Mouse (Mus musculus) layer of hippocampus, postnatal 10 days (tissue): ENCODE data around the gene En1. TPM values are rescaled to one million over a fixed set of nuclear protein-coding genes. Genes with fewer than 3 reads are reported as not detected.

Experiments
- DNase-seq, 2 experiments: peaks; one replicate each; pipeline ENCODE4 v3.0.0; 2021; ENCODE audit warnings: low spot score in 2 of 2
- total RNA-seq, 2 experiments: library from RNA; stranded (reverse); gene quantifications; 2 replicates each; pipeline ENCODE4 v1.2.3; 2021

Gene En1
- total RNA-seq, 2 experiments from 2014 or later = 0.11 to 0.30 TPM

GRCm38 (mm10) chr1:120599321-120600148, 2.7 kb upstream of the En1 start:
- DNase-seq = no peak

DNA sequence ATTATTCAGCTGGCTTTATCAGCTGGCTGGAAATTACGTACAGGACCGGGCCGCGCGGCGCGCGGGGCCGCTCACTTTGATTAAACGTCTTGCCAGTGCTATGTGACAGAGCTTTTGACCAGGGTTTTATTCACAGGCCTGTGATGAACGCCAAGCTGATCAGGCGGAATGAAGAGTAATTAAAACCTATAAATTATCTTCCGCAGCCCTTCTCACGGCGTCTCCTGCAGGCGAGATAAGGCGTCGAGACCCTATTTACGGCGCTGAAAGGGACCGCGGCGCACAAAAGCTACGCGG, 2.1 kb upstream of the En1 start:
- DNase-seq = no peak

DNA sequence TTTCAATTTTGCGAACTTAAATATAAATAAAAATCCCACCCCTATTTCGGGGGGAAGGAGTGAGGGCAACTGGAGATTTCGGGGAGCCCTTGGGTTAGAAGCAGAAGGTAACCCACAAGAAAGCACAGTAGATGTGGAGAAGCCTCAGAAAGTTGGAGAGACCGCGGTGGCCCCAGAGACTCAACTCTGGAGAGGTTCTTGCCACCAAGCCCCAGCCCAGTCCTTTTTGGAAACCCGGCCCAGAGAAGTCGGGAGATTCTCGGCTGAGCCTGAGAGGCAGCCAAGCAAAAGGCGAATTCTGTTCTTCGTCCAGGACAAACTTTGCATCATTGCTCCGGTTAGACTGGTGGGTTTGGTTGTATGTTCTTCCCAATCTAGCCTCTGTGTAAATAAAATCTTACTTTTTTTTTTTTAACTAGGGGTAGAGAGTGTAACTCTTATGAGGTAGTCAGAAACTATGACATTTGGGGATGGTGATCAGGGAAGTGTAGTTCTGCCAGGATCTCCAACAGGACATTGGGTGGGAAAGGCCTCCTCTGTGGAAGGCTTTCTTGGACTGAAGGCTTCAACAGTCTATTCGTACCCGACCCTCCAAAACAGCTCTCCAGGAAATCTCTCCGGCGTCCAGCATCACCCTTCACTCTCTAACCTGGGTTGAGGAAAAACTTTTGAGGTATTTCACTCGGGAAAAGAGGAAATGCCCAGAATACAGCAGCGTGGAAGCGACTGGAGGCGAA, 1.5 kb upstream of the En1 start:
- DNase-seq = no peak

- DNase-seq = no peak
Observed at GRCm38 (mm10) chr1:120601253-120601836, 873 bp upstream of the En1 start.

- no peak for DNase-seq
Observed at GRCm38 (mm10) chr1:120602876-120603655, 848 bp downstream of the En1 start.

GRCm38 (mm10) chr1:120603656-120604051, 1.4 kb downstream of the En1 start:
- no peak for DNase-seq

- no peak for DNase-seq
Observed at GRCm38 (mm10) chr1:120604431-120605142, 2.4 kb downstream of the En1 start.

GRCm38 (mm10) chr1:120605143-120605435, 2.9 kb downstream of the En1 start:
- DNase-seq = no peak

GRCm38 (mm10) chr1:120605521-120606310, 3.5 kb downstream of the En1 start:
- no peak for DNase-seq

GRCm38 (mm10) chr1:120606641-120607575, 4.7 kb downstream of the En1 start:
- no peak for DNase-seq

DNA sequence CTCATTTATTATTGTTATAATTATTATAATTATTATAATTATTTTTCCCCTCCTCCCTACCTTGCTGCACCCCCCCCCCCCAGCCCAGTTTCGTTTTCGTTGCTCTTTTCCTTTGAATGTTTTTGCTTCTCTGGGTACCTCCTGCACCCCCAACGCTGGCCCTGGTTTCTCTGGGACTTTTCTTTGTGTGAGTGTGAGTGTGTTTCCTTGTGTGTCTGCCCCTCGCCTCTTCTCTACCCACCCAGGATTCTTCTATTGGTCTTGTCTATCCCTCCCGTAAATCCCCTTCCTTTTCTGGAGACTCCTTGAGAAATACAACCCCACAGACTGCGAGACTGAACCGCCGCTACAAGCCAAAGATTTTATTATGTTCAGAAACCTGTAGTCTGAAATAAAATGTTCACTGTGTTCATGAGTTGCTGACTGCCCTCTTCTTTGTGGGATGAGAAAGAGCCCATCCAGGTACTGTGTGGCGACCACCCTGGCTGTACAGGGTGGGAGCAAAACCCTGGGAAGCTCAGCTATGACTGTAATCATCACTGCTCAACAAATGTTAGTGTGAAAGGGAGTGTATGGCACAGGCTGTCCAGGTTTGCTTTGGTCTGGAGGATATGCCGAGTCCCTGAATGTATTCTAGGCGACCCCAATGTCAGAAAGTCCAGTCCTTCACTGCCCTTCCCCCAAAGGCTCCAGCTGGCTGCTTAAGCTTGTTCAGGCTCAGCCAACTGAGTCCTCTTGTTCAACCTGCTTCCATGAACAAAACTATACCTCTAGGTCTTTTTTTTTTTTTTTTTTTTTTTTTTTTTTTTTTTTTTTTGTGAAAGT, 5.6 kb downstream of the En1 start:
- DNase-seq = no peak

DNA sequence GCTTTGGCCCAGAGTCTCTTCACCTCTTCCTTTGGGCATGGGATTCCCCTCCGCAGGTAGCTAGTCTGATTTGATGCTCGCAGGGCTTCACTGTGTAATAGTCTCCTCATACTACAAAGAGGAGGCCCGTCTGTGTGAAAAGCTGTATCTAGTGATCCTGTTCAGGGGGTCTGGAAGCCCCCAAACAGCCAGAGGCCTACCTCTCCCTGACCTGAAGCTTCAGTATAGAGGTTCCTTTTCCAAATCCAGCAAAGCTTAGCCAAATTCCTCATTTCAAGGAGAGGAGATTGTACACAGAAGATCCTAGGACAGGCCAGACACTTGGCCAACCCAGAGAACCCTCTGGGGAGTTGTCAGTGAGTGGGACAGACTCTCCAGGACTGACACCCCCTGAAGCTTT, 6.2 kb downstream of the En1 start:
- no peak for DNase-seq

- DNase-seq = no peak
Observed at GRCm38 (mm10) chr1:120609611-120610010, 7.4 kb downstream of the En1 start.

DNA sequence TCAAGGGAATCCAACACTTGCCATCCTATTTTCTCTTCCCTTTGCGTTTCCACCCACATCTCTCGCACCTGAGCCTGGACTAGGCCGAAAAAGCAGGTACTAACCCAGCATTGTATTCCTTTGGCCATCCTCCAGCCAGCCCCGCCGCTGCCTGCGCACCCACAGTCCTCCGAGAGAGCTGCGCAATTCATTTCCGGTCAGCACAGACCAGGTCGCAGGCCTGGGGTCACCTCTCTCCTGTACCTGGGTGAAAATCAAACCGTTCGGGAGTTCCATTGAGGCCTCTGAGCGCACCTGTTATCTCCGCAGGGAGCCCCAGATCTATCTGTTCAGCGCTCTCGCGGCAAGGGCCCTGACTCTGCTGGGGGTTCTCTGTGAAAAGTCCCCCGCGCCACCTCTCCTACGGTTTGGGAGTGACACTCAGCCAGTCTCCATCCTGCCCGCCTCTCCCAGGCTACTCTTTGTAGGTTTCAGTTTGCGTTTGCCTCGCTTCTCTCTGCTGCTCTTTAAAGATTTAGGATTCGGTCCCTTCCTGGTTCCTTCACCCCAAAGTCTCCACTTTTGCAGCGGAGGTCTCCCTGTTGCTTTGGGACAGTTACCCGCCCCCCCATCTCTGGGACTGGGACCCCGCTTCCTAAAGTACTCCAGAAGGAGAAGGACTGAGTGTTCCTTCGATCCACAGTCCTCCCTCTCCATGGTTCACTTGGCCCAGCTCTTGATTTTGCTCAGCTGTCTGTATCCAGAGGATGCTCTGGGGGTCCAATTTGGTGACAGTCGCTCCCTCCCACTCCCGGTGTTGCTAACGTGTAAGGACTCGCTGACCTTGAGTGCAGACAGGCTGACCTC, 11.5 kb downstream of the En1 start:
- no peak for DNase-seq

DNA sequence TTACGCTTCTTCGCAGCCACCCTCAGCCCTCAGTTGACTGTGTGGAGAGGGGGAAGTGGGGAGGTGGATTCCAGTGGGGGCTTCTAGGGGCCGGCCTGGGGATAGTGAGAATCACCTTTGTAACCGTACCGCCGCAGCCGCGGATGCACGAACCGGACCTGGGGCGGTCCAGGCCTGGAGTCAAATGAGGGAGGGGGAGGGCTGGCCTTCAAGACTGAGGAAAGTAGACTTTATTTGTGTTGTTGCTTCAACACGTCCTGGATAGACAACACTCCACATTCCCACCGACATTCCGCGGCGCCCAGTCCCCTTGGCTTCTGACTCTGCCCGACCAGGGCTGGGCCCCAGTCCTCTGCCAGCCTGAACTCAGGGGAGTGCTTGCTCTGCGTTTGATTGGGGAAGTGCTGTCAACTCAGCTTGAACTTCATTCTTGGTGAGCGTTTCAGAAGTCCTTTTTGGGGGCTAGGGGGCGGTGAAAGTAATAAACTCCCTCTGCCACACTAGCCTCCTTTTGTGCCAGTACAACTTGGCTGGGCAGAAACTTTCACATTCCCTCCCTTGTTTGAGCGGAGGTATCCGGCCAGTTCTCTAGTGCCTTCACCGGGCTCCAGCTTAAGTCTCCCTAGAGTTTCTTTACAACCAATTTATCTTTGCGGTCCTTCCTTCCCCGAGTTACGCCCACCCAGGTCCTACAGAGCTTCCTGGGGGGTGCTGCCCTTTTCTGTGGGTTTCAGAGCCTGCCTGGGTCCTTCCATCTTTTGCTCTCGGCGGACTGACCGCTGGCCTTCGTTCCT, 12.3 kb downstream of the En1 start:
- no peak for DNase-seq

GRCm38 (mm10) chr1:120615521-120615920, 13.3 kb downstream of the En1 start:
- no peak for DNase-seq

DNA sequence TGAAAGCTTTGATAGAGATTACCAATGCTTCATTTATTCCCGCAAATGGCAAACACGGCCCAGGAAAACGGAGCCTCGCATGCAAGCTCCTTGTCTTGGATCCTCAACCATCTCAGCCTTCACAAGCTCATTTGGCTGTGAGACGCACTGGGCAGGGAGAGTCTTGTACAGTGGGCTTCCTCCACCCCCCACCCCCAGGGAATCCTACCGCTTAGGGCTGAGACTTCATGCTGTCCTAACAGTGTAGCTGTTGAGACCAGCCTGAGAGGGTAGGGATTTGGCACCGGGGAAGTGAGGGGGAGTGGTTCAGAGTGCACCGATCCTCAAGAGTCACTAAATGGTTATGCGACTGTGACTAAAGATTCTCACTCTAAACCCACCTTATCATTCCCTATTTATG, 13.7 kb downstream of the En1 start:
- DNase-seq = no peak
